Mouse (Mus musculus): ENCODE data around the gene Gm20695. TPM values are rescaled to one million over a fixed set of nuclear protein-coding genes. Genes with fewer than 3 reads are reported as not detected.
A peak's percentile ranks its signal among the peaks of the same experiment; 100 is the strongest.
"Not testable (repeated sequence)": the region's sequence is repeated elsewhere in the genome, so short reads cannot be mapped to it uniquely, and the experiment has no call there.

The Gm20695 gene
- 2.5 and 3.9 TPM in 2 replicates for polyA plus RNA-seq (2016; fragmentation: Nextera tagmentation; extraction: Ambion mirVana)

- H3K27me3 ChIP-seq (ENCODE audit: poor library complexity, severe bottlenecking): no peaks in the 10 kb centered on the region
- peaks cover 16% of the 10 kb centered on the region for H3K36me3 ChIP-seq (replicated peaks)
- H3K9me3 ChIP-seq: no peaks in the 10 kb centered on the region
- DNase-seq (ENCODE audit: extremely low spot score, low spot score): peak; percentile 93
- H3K4me1 ChIP-seq: peaks cover 14% of the 10 kb centered on the region
- under 1% methylated on average over 83 of the region's 88 CpGs for WGBS
- H3K27ac ChIP-seq: peak within 1 kb of the TSS; percentile 94
- H3K4me3 ChIP-seq: peak within 1 kb of the TSS; percentile 86
Observed at GRCm38 (mm10) chr16:3884201-3885064, at the start of gene Gm20695, which contains the start of gene Zfp597. Gene Gm20695 (plus strand): TSS chr16:3884648. Gene Zfp597 (minus strand): TSS chr16:3884561.

GRCm38 (mm10) chr16:3835461-3835860 is 49.0 kb upstream of the Gm20695 start:
- WGBS: 84% methylated on average over 2 of the region's 2 CpGs

GRCm38 (mm10) chr16:3839157-3839885 is 45.1 kb upstream of the Gm20695 start:
- H3K4me3 ChIP-seq: no peak overlapping the region
- DNase-seq (ENCODE audit: extremely low spot score, low spot score): no peak
- H3K36me3 ChIP-seq (replicated peaks): no peaks in the 10 kb centered on the region
- no peaks in the 10 kb centered on the region for H3K27me3 ChIP-seq (ENCODE audit: poor library complexity, severe bottlenecking)
- peaks cover 4% of the 10 kb centered on the region; the same call in 1 of the 2 replicates for H3K4me1 ChIP-seq
- WGBS: 67% methylated on average over 17 of the region's 17 CpGs
- H3K27ac ChIP-seq: no peak overlapping the region
- H3K9me3 ChIP-seq: no peaks in the 10 kb centered on the region

More at GRCm38 (mm10) chr16:3835461-3835860, 49.0 kb upstream of the Gm20695 start:
- Histone ChIP-seq H3K27ac (no peak overlapping the region), H3K4me3 (no peak overlapping the region), H3K4me1 (no peaks in the 10 kb centered on the region), H3K27me3 (ENCODE audit: poor library complexity, severe bottlenecking) (no peaks in the 10 kb centered on the region), H3K9me3 (no peaks in the 10 kb centered on the region), H3K36me3 (replicated peaks) (no peaks in the 10 kb centered on the region)
- DNase-seq (ENCODE audit: extremely low spot score, low spot score): no peak

DNA sequence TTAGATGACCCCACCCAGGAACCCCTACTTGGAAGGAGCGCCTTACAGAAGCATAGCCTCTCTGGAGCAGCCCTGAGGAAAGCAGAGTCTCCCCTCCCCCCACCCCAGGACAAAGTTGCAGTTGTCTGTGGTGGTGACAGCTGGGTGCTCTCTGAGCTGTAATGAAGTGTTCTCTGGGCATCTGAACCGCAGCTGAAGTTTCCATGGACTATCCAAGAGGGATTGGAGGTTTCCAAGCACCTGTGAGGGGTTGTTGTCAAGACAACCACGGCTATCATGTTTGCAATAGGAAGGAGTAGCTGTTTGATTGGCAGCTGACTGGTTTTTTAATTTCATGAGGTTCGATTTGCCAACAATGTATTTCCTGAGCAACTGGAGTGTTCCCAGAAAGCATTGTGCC is 41.5 kb upstream of the Gm20695 start:
- H3K27me3 ChIP-seq (ENCODE audit: poor library complexity, severe bottlenecking): no peaks in the 10 kb centered on the region
- no peak overlapping the region for H3K4me3 ChIP-seq
- no peak overlapping the region for H3K27ac ChIP-seq
- WGBS: 40% methylated on average over 4 of the region's 4 CpGs
- DNase-seq (ENCODE audit: extremely low spot score, low spot score): no peak
- no peaks in the 10 kb centered on the region for H3K9me3 ChIP-seq
- peaks cover 16% of the 10 kb centered on the region for H3K4me1 ChIP-seq
- H3K36me3 ChIP-seq (replicated peaks): no peaks in the 10 kb centered on the region

DNA sequence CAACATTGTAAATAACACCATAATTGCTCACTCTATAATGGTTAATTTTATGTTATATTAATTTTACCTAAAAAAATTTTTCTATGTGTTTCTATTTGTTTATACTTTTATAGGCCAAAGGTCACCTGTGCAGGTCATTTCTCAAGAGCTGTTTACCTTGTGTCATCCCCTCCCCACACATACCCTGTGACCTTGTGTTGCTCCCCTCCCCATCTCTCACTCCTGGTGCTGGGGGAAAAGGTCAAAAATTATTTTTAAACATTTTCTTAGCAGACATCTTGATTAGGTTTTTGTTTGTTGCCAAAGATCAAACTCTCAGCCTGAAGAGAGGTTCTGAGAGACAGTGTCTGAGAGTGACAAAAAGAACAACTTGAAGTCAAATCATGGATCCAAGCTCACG is 40.7 kb upstream of the Gm20695 start:
- peaks cover 16% of the 10 kb centered on the region for H3K4me1 ChIP-seq
- H3K27me3 ChIP-seq (ENCODE audit: poor library complexity, severe bottlenecking): no peaks in the 10 kb centered on the region
- H3K27ac ChIP-seq: no peak overlapping the region
- 81% methylated on average over 1 of the region's 1 CpGs for WGBS
- no peak overlapping the region for H3K4me3 ChIP-seq
- no peak for DNase-seq (ENCODE audit: extremely low spot score, low spot score)
- H3K9me3 ChIP-seq: no peaks in the 10 kb centered on the region
- no peaks in the 10 kb centered on the region for H3K36me3 ChIP-seq (replicated peaks)

- peak; percentile 86 for DNase-seq (ENCODE audit: extremely low spot score, low spot score)
- Histone ChIP-seq H3K4me3 (peak within 1 kb of the TSS; percentile 59), H3K36me3 (replicated peaks) (no peaks in the 10 kb centered on the region), H3K27ac (peak within 1 kb of the TSS; percentile 45), H3K27me3 (ENCODE audit: poor library complexity, severe bottlenecking) (no peaks in the 10 kb centered on the region), H3K4me1 (peaks cover 16% of the 10 kb centered on the region), H3K9me3 (no peaks in the 10 kb centered on the region; the same call in 1 of the 2 replicates)
- WGBS: 3% methylated on average over 38 of the region's 38 CpGs
Observed at GRCm38 (mm10) chr16:3846711-3847518, 37.5 kb upstream of the Gm20695 start, which contains the start of gene Zfp174. Gene Zfp174 (plus strand): TSS chr16:3847268.

DNA sequence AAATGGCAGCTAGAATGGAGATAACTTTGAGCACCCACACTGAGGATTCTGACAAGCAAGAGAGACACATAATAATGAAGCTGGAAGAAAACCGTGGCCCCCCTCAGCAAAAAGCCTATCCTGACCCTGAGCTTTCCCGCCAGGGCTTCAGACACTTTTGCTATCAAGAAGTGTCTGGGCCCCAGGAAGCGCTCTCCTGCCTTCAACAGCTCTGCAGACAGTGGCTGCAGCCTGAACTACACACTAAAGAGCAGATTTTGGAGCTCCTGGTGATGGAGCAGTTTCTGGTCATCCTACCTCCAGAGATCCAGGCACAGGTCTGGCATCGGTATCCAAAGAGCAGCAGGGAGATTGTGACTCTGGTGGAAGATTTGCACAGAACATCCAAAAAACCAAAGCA is 36.6 kb upstream of the Gm20695 start:
- H3K27me3 ChIP-seq (ENCODE audit: poor library complexity, severe bottlenecking): no peaks in the 10 kb centered on the region
- H3K9me3 ChIP-seq: no peaks in the 10 kb centered on the region; the same call in 1 of the 2 replicates
- peak overlapping the region; percentile 59 for H3K4me3 ChIP-seq
- no peaks in the 10 kb centered on the region for H3K36me3 ChIP-seq (replicated peaks)
- no peak for DNase-seq (ENCODE audit: extremely low spot score, low spot score)
- H3K4me1 ChIP-seq: peaks cover 18% of the 10 kb centered on the region
- H3K27ac ChIP-seq: no peak overlapping the region
- WGBS: 67% methylated on average over 4 of the region's 4 CpGs

- Histone ChIP-seq H3K4me3 (no peak overlapping the region), H3K27ac (no peak overlapping the region), H3K27me3 (ENCODE audit: poor library complexity, severe bottlenecking) (no peaks in the 10 kb centered on the region), H3K36me3 (replicated peaks) (no peaks in the 10 kb centered on the region), H3K9me3 (no peaks in the 10 kb centered on the region; the same call in 1 of the 2 replicates), H3K4me1 (peaks cover 16% of the 10 kb centered on the region; the same call in 1 of the 2 replicates)
- 73% methylated on average over 3 of the region's 3 CpGs for whole genome bisulfite sequencing
- no peak for DNase-seq (ENCODE audit: extremely low spot score, low spot score)
Observed at GRCm38 (mm10) chr16:3848416-3848815, 36.0 kb upstream of the Gm20695 start.

DNA sequence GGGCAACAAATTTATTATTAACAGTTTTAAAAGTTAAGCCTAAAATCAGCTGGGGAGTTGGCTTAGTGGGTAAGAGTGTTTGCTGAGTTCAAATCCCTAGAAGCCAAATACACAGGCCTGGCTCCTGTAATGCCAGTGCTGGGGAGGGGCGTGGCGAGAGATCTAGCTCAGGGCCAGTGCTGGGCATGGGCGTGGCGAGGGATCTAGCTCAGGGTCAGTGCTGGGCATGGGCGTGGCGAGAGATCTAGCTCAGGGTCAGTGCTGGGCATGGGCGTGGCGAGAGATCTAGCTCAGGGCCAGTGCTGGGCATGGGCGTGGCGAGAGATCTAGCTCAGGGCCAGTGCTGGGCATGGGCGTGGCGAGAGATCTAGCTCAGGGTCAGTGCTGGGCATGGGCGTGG is 33.1 kb upstream of the Gm20695 start:
- peaks cover 19% of the 10 kb centered on the region; the same call in 1 of the 2 replicates for H3K4me1 ChIP-seq
- not testable (repeated sequence) for H3K27ac ChIP-seq; H3K36me3 ChIP-seq (replicated peaks); H3K4me3 ChIP-seq; H3K27me3 ChIP-seq (ENCODE audit: poor library complexity, severe bottlenecking); DNase-seq (ENCODE audit: extremely low spot score, low spot score); H3K9me3 ChIP-seq
- 86% methylated on average over 13 of the region's 13 CpGs for WGBS

DNA sequence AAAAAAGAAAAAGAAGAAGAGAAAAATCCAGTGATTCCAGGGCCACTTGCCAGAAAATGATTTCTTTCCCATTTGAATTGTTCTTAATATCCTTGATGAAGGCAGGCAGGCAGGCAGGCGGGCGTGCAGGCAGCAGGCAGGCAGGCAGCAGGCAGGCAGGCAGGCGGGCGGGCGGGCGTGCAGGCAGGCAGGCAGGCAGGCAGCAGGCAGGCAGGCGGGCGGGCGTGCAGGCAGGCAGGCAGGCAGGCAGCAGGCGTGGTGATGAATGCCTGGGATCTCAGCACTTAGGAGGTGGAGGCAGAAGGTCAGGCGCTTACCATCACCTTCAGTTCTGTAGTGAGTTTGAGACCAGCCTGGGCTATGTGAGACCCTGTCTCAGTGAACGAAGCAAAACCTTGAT is 31.9 kb upstream of the Gm20695 start:
- Histone ChIP-seq H3K4me1 (peaks cover 12% of the 10 kb centered on the region; the same call in 1 of the 2 replicates), H3K27ac (no peak overlapping the region), H3K9me3 (no peaks in the 10 kb centered on the region; the same call in 1 of the 2 replicates), H3K36me3 (replicated peaks) (no peaks in the 10 kb centered on the region), H3K27me3 (ENCODE audit: poor library complexity, severe bottlenecking) (no peaks in the 10 kb centered on the region), H3K4me3 (no peak overlapping the region)
- 41% methylated on average over 12 of the region's 12 CpGs for WGBS
- DNase-seq (ENCODE audit: extremely low spot score, low spot score): no peak

DNA sequence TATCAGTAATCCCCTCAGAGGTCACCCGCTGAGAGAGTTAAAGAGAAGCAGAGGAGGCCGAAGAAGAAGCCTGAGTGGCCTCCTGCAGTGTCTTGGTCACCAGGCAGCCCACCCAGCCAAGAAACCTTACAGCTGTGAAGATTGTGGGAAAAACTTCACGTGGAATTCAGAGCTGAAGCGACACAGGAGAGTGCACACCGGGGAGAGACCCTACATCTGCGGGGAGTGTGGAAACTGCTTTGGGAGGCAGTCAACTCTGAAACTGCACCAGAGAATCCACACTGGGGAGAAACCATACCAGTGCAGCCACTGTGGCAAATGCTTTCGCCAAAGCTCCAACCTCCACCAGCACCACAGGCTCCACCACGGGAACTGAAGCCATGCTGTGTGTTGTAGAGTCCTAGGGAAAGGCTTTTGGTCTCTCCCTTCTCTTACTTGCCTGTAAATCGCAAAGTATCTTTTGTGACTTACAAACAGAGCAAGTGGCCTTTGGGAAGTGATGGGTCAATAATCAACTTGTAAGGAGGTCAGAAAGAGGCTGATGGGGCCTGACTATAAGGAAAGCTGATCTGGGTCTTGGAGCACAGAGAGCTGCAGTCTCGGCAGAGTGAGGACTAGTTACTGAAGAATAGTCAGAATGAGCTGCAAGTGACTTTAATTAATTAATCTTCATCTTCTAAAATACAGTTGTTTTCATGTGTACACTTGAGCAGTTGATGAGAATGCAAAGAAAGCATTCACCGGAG is 29.8 kb upstream of the Gm20695 start:
- Histone ChIP-seq H3K27ac (no peak overlapping the region), H3K27me3 (ENCODE audit: poor library complexity, severe bottlenecking) (no peaks in the 10 kb centered on the region), H3K36me3 (replicated peaks) (no peaks in the 10 kb centered on the region), H3K9me3 (no peaks in the 10 kb centered on the region; the same call in 1 of the 2 replicates), H3K4me1 (0 out of 2 replicates have a peak, but pooled peaks cover 8% of the 10 kb centered on the region), H3K4me3 (no peak overlapping the region)
- no peak for DNase-seq (ENCODE audit: extremely low spot score, low spot score)
- 58% methylated on average over 11 of the region's 11 CpGs for WGBS

All from forebrain, embryonic 10.5 days (tissue).